Mouse (Mus musculus) gastrocnemius, postnatal 4 days (tissue): ENCODE results near the gene Galt. TPM values are rescaled to one million over a fixed set of nuclear protein-coding genes. Genes with fewer than 3 reads are reported as not detected.
"Not testable (repeated sequence)": the region's sequence is repeated elsewhere in the genome, so short reads cannot be mapped to it uniquely, and the experiment has no call there.

Experiments
- DNase-seq, 2 experiments: peaks; one replicate each; pipeline ENCODE4 v3.0.0; 2021 to 2022; ENCODE audit warnings: low spot score in 2 of 2, mixed read lengths in 2 of 2
- total RNA-seq, 2 experiments: library from RNA; stranded (reverse); gene quantifications; 2 replicates each; pipeline ENCODE4 v1.2.3; 2021

Galt gene
- total RNA-seq, 2 experiments from 2014 or later, result 24.0 to 24.1 TPM

- peak in 1 of 2 experiments; percentile 59 for DNase-seq
Measured at GRCm38 (mm10) chr4:41774002-41774401, 19.0 kb downstream of the Galt start, which contains the start of gene Ccl27a. Gene Ccl27a, minus strand, starts transcription at chr4:41774247.

DNA sequence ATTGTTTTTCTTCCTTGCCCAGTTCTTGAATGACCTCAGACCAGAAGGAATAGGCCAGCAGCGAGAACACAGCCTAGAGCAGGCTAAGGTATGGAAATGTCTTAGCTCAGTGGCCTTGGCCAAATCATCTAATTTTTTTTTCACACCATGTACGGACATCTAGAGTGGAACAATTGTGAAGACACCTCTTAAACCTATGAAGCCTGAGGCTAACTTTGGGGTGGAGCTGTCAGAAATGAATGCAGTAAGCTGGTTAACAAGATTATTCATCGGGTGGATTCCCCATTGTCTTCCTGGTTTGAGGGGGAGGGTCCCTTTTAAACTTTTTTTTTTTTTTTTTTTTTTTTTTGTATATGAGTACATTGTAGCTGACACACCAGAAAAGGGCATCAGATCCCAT is 19.5 kb downstream of the Galt start:
- not testable (repeated sequence) for DNase-seq

GRCm38 (mm10) chr4:41775840-41776239 is 20.8 kb downstream of the Galt start:
- not testable (repeated sequence) for DNase-seq

- not testable (repeated sequence) for DNase-seq
Measured at GRCm38 (mm10) chr4:41781271-41781670, 26.2 kb downstream of the Galt start.

DNA sequence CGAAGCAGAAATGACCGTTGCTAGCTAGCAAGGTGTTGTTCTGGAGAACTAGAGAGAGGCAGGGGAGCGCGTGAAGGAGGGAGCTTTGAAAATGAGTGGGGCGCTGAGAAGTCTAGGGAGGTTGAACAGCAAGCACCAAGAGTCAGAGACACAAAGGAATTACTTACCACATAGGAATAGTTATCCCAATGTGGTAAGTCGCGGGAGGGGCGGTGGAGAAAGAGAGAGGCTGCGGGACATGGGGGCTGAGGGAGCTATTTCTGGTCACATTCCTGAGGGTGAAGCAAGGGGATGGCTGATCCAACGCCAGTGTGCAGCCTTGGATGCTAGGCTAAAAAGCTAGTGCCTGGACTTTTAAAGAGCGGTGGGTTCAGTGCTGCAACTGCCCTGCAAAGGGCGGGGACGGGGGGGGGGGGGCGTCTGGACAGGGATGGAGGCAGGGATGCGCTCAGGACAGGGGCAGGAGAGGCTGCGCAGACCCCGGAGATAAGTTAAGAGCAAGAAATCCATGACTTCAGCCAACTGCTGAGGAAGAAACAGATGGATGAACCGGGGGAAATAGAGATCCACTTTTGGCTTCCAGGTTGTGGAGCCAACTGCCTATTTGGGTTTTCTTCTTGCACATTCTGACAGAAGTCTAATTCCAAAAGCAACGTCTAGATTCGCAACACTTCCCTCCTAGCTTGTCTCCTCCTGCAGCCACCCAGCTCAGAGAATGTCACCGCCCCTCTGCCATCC is 26.9 kb downstream of the Galt start:
- not testable (repeated sequence) for DNase-seq

GRCm38 (mm10) chr4:41782711-41783110 is 27.7 kb downstream of the Galt start:
- DNase-seq, result not testable (repeated sequence)

- DNase-seq, result not testable (repeated sequence)
Measured at GRCm38 (mm10) chr4:41783197-41783596, 28.2 kb downstream of the Galt start.

Other genes starting within 250 kb of the Galt start
- gene 1110017D15Rik, start 237.9 kb upstream of the Galt start, total RNA-seq, result under 1 TPM; 0.42 to 0.54 TPM
- 10 to 100 TPM; 20.1 to 24.4 TPM for gene Fam219a, start 185.7 kb upstream of the Galt start, total RNA-seq
- gene Dnaic1, start 185.5 kb upstream of the Galt start, total RNA-seq, result 1 to 10 TPM; 4.9 to 5.8 TPM
- 10 to 100 TPM; 29.0 to 37.6 TPM for gene Enho, start 114.9 kb upstream of the Galt start, total RNA-seq
- 10 to 100 TPM; 40.8 to 41.9 TPM for gene Cntfr, start 58.1 kb upstream of the Galt start, total RNA-seq
- gene Il11ra1, start 55.2 kb upstream of the Galt start, total RNA-seq, result 100 to 1,000 TPM in 1 of 2 experiments, 10 to 100 TPM in 1; 85.8 to 111 TPM
- 10 to 100 TPM; 36.8 to 40.5 TPM for gene Rpp25l, start 41.7 kb upstream of the Galt start, total RNA-seq
- 10 to 100 TPM; 49.8 to 52.9 TPM for gene Dctn3, start 32.1 kb upstream of the Galt start, total RNA-seq
- not detected for gene Arid3c, start 24.1 kb upstream of the Galt start, total RNA-seq
- gene Sigmar1, start 929 bp downstream of the Galt start, total RNA-seq, result 10 to 100 TPM; 25.7 to 27.4 TPM
- gene Ccl27a, start 19.0 kb downstream of the Galt start, total RNA-seq, result 10 to 100 TPM; 26.2 to 27.4 TPM
- gene Gm21541, start 148.4 kb downstream of the Galt start, total RNA-seq, result not detected
- gene Gm20878, start 186.3 kb downstream of the Galt start, total RNA-seq, result 1 to 10 TPM; 2.8 to 3.0 TPM
- gene Fam205a4, start 210.8 kb downstream of the Galt start, total RNA-seq, result under 1 TPM; 0.21 to 0.27 TPM